Mouse (Mus musculus) thymus, postnatal 10 days (tissue): ENCODE data around the gene Chga.

Source experiments
- DNase-seq, 2 experiments: peaks; one replicate each; pipeline ENCODE4 v3.0.0; 2021; ENCODE audit warnings: low spot score in 2 of 2

Gene Chga

DNA sequence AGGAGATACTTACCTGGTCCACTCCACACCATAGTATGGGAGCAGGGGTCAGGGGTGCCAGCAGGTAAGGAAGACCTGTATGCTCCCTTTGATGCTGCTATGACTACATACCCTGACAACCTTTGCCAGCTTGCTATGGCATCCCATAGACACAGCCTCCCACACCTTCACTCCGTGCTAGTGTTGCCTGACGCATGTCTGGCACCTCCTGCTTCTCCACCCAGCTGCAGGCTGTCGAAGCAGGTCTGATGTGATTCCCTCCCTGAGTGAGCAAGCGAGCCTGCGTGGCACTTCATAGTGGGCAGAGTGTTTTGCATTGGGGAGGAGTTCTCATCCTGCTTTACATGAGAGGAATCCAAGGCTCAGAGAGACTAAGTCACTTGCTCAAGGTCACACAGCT, 2.6 kb downstream of the Chga start:
- no peak for DNase-seq

DNA sequence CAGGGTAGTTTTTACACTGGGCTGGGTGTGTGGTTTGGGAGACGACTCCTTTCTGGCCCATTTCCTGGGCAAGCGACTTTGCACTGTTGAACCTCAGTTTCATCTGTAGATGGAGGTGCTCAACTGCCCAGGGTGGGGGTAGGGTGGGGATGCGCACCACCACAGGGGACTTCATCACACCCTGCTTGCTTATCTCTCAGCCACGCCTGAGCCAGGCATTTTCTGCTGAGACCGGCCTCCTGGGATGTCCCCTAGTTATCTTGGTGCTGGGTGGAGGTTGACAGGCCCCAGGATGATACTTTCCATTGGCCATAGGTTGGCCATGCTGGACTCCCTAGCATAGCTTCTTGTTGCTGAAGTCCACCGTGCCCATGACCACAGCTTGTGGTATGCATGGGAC, 10.3 kb downstream of the Chga start:
- DNase-seq: no peak

DNA sequence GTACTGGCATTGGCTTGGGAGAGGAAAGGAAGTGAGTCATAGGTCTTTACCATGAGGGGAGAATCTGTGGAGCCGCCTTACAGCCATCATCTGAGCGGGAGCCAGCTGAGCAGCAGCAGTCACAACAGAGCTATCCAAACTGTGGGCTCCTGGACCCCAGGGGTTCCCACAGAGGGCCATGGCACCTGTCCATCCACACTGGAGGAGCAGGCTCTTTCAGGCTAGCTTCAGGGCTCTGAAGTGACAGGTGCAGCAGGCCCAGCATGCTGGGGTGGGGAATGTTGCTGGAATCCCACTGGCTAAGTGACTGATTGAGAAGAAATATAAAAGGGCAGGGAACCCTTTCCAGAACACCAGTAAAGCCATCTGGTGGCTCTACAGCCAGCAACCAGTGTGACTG, 12.2 kb downstream of the Chga start:
- no peak for DNase-seq

DNA sequence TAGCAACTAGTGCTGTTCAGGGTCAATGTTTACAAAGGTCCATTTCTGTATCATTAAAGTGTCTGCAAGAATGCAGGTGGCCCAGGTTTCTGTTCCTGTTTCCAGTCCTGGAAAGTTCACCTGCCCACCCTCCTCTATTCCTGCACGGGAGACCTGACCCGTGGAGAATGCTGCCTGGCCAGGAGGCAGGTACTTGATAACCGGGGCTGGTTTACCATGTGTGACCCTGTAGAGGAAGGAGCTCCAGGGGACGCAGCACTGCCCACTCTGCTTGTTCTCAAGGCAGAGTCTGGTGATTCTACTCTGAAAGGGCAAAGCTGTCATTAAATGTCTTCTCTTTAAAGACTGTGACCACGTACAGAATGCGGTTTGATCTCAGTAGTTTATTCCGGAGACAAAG, 13.4 kb downstream of the Chga start:
- DNase-seq: no peak

DNA sequence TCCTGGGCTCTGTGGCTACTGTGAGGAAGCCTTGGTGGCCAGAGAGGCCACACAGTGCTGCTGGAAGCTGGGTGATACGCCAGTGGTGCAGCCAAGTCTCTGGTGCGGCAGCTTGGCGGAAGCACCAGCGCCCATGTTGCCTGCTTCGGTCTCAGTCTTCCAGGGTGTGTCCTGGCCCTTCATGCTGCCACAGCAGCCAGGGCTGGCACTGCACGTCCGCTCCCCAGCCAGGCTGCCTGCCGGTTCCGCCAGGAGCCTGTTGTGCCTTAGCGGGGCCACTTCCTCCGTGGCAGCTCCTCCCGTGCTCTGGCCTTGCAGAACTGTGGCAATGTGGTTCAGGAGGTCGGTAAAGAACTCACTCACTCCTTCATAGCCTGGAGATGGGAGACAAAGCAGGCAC, 15.3 kb downstream of the Chga start:
- DNase-seq: no peak

DNA sequence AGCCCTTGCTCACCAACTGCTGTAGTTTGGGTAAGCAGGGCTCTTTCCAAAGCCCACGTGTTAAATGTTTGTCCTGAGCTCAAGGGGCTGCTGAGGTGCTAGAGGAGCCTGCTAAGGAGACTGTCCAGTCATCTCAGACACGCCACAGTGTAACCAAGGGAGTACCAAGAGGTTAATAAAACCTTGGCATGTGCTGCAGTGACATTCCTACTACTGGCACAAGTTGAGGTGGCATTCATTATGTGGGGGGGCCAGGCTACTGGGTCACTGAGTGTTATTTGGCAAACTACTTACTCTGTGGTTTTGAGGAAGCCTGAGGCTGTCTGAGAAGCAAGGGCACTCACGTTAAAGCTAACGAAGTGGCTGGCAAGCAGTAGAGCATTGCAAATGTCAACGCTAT, 16.0 kb downstream of the Chga start:
- no peak for DNase-seq

DNA sequence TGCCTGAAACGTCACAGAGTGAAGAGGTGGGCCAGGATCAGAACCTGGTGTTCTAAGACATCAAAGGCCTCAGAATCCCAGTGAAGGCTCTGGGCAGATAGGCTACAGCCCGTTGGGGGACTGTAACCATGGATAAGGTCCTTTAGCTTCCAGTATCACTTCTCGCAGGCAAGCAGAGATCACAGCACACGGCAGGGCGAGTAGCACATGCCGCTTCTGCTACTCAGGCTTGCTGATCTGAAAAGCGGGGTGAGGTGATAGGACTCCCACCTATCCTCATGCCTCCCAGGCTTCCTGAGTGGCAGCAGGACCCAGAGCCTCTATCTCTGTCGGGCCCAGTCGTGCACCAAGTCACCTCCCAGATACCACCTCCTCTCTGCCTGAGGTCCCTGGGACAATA, 16.9 kb downstream of the Chga start:
- DNase-seq: no peak

DNA sequence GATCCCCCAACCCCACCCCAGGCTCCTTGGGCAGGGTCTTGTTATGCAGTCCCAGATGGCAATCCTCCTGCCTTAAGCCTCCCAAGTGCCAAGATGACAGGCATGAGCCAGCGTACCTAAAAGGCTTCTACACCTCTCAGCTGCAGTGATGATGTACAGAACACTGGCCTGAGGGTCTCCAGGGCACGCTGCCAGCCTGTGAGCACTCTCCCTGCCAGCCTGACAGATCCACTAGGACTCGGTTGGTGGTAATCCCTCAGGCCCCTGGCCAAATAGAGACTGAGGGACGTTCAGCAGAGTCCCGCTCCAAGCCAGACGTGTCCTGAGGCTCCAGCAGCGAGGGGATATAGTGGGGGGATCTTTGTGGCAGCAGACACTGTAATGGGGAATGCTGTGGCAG, 18.3 kb downstream of the Chga start:
- DNase-seq: no peak

DNA sequence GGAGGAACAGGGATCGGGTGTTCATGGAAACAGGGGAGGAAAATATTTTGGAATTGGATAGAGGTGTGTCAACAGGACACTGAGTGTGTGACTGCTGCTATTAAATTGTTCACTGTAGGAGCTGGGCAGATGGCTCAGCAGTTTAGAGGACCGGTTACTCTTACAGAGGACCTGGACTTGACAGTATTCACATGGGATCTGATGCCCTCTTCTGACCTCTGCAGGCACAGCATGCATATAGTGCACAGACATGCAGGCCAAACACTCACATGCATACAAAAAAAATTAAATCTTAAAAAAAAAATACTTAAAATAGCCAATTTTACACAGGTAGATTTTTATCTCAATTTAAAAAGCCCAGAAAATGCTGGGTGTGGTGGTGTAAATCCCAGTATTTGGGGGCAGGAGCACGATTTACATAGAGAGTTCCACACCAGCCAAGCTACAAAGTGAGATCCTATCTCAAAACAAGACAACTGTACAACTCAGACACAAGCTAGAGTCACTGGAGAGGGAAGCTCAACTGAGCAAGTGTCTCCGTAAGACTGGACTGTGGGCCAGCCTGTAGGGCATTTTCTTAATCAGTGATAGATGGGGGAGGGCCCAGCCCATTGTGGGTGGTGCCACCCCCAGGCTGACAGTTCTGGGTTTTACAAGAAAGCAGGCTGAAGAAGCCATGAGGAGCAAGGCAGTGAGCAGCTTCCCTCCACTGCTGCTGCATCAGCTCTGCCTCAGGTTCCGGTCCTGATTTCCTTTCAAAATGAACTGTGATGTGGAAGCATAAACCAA, 21.0 kb downstream of the Chga start:
- DNase-seq: no peak

DNA sequence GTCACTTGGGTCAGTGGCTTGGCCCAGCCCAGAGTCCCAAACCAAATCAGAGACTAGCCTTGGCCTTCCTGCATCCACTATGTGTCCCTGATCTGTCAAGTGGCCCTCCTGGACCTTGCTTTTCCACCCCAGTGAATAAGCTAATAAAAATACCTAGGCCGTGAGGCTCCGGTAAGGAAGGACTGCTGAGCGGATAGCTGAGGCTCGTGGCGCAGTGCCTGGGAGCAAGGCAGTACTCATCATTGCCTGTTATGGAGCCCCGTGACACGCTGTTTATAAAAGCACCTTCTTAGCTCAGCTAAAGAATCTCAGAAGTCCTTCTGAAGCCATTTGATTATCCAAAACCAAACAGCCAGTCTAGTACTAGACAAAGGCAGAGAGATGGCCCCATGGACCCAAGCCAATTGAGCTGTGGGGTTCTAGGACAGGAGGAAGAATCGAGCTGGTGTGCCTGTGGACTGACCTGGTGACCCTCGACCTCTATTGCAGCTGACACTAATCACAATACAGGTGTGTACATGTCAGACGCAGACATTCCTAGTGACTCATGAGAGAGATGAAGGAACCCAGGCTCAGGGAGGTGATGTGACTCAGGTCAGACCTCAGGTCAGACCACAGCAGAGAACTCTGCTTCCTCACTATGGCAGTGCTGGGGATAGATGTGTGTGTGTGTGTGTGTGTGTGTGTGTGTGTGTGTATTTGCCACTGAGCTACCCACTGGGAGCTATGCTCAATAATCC, 22.1 kb downstream of the Chga start:
- DNase-seq: no peak

DNA sequence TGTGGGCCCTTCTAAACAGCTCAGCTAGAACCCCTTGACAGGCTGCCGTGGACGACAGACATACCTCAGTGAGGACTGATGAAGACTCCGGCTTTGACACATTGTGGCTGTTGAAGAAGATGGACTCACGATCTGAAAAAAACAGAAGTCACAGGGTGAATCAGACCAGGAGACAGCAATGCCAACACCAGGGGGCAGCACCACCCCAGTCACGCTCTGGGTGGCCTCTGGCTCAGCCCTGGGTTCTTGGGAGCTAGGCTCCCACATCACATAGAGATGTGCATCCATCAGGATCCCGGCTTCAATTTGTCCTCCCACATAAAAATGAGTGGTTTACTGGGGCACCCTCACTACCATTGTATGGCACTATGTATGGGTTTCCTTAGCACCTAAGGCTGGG, 24.3 kb downstream of the Chga start:
- peak; percentile 48 to 87 for DNase-seq

DNA sequence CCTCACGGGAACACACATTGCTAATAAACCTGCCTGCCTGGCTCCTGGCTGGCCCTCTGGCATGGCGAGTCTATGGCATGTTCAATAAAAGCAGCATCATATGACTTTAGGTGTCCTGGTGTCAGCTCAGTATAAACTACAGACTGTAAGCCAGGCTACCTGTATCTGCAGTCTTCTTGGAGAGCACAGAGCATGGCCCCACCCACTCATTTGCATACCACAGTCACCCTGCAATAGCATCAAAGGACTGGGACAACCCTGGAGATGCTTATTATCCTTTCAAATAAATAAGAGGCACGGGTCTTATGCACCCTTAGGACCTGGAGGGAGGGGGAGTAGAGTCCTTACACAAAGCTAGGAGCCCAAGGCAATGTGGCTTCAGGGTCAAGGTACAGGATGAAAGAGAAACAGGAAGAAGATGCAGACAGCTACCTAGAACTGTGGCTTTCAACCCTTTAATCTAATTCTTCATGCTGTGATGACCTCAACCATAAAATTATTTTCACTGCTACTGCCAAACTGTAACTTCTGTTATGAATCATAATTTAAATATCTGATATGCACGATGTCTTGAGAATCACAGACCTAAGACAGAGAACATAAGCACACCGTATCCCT, 26.9 kb downstream of the Chga start:
- no peak for DNase-seq

DNA sequence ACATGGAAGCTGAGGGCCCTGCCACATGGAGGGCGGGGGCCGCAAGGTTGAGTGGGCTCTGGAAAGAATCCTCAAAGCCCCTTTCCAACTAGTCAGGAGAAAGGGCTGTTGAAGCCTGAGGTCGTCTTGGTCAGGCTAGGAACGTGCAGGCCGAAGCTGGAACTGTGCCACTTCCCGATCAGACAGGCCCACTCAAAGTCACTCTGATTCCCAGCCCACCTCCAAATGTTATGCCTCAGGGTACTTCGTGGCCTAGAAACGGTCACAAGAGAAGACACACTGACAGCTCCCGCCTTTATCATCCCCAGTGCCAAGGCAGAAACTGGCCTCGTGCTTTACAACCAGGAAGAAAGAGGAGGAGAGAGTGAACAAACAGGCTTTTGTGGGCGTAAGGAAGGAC, 27.7 kb downstream of the Chga start:
- DNase-seq: no peak

DNA sequence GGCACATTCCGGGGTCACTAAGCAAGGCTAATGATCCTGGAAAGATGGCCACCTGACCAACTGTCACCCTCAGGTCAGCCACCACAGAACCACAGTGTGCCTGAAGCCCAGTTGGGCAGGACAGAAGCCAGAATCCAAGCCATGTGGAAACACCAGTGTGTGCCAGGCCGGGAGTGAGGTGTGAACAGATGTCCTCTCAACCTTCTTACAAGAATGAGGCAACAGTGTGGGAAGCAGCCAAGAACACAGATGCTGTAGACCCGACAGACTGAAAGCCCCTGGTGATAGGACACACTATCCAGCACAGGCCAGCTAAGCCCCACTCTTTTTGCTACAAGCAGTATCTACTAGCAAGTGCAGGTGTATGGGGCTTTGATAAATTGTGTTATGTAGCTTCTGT, 30.6 kb downstream of the Chga start:
- DNase-seq: no peak

DNA sequence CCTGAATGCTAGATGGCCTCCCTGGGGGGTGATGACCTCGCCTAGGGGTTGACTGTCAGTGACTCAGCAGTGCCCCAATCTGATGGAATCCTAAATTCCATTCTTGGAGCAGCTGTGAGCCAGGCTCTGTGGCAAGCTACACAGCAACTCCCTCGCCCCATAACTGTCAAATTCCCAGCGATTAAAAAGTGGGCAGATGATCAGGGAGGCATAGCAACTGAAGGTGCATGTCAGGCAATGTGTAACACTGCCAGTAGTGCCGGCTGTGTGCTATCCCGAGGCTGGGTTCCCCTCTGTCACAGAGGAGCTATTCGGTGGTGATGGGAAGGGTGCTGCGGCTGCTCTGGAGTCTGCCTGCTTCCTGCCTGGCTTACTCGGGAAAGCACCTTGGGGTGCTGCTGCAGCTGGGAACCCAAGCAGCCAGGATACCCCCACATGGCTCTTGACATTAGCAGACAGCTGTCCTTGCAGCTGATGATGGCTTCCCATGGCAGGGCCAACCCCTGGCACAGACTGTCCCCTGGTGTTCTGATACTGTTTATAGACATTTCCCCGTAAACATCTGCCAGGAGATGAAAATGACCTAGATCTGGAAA, 31.6 kb downstream of the Chga start:
- no peak for DNase-seq

DNA sequence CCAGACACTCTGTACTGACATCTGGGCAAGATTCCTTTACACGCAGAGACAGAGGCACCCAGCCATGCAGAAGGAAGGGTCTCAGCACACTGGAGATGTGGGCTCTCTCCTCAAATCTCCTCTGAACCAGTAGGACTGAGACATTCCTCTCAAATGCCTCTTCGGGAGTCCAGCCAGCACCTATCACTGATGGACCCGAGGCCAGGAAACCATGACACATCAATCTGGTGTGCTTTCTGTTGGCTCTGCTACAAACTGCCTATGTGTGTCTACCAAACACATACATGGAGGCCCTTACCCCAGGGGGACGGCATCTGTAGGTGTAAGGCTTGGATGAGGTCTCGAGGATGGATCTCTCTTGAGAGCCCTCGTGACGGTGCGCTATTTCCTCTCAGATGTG, 32.3 kb downstream of the Chga start:
- DNase-seq: no peak

DNA sequence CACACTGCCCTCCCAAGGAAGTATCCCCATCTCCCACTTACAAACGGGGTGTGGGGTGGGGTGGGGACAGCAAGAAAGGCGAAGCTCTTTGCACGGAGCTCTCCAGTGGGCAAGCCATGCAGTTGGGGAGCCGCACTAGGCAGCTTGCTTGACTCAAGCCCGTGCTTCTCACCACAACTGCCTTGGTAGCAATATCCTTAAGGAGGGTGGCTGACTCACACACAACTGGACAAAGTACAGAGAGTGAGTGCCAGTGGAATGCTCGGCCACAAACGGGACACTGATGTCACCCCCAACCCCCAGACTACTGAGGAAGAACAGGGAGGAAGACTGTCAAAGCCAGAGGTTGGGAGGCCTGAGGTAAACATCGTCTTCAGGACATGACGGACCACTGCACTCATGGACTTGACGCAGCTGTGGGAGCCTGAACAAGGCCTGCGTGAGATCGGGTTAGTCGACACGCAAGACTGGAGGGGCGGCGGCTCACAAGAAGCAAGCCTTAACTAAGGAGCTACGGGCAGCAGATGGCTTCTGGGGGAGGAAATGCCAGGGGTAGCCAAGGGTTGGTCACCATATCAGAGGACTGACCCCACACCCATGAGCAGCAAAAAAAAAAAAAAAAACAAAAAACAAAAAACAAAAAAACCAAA, 36.1 kb downstream of the Chga start:
- no peak for DNase-seq

DNA sequence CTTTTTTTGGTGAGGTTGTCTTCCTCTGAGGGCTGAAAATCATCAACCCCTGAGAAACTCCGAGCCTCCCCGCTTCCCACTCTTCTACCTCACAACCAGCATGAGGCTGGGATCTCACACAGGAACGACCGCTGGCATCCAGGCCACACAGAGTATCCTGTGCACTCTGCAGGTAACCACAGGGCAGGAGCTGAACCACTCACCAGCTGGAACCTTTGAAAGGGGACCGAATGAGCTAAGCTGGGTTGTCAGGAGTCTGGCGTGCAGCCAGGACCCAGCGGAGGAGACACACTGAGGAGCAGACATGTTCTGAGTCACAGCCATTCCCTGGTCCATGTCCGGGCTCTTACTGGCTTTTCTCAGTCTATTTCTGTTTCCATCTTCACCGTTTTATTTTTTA, 38.9 kb downstream of the Chga start:
- no peak for DNase-seq

DNA sequence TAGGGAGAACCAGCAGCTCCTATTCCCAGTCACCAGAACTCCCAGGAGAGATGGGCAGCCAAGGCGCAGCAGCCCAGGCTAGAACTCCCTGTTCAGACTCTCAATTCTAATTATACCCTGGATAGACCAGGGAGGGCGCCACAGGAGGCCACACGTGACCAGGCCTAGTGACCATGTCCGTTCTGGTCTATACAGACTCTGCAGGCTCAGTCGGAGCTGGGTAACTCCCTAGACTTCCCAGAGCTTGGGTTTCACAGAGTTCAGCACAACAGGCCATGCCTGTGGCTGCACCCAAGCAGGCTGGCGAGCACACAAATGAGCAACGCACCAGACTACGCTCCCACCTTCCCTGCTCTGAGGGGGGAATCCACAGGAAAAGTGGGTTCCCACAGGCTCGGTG, 39.9 kb downstream of the Chga start:
- DNase-seq: no peak

DNA sequence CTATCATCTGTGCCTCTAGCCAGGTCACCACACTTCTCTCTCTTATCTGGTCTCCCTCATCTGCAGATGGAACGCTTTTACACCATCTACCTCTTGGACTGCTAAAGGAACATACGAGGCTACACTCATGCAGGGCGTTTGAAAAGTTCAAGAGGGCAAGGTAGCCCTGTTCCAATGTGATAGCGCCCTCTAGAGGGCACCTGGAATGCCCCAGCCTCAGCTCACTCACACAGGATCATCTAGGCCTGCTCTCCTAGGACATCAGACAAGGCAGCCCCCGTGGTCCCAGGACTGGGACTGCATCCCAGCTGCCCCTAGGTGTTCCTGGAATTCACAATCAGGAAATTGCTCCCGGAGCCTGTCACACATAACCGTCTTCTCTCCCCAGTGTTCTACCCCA, 41.6 kb downstream of the Chga start:
- DNase-seq: peak in 1 of 2 experiments; percentile 24

DNA sequence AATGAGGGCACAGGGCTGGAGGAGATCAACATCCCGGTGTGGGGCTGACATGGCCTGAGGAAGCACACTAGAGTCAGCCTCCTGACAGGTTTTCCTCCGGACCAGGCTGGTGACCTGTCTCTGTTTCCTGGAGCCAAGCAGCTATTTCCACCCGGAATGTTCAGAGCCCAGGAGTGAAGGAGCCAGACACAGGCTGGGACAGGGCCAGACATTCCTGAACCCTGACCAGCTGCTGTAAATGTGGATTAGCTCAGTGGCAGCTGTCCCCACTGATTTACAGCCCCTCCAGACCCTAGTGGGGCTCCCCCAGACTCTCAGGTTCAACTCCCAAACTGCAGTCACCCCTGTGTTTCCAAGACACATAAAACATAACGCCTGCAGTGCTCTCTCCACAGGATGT, 42.7 kb downstream of the Chga start:
- DNase-seq: no peak

DNA sequence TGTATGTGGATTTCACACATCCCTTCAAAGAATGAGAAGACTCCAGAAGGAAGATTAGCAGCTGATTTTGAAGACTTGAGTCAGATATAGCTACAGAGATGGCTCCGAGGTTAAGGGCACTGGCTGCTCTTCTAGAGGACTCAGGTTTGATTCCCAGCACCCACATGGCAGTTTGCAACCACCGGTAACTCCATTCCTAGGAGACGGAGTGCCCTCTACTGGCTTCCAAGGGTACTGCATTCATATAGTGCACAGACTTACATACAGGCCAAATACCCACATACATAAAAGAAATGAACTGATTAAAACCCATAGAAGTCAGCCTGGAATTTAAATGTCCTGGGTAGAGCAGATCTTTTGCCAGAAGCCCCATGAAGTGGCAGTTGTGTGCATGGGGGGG, 43.8 kb downstream of the Chga start:
- DNase-seq: no peak
